Mouse (Mus musculus) cerebellum, adult 18-20 months (tissue): ENCODE measurements around the gene Nfatc2.
A peak's percentile ranks its signal among the peaks of the same experiment; 100 is the strongest.

ENCODE experiments used
- DNase-seq, 2 experiments: peaks; one replicate each; pipeline ENCODE4 v3.0.0; 2021

Gene Nfatc2

DNA sequence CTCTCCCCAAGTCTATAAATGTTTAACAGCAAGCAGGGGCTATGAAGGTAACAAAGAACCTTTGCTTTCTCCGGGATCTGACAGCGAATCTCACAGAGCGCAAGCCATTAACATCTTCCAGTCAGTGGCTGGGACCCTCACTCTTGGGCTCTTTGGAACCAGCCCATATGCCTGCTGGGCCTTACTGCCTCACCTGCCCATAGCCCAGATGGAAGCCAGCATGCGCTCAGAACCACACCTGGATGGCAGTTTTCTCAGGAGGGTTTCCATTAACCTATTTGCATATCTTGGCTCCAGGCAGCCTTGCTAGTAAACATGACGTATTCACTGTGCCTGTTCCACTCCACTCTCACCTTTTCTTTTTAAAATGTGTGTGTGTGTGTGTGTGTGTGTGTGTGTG lies 25.6 kb downstream of the Nfatc2 start:
- no peak for DNase-seq

DNA sequence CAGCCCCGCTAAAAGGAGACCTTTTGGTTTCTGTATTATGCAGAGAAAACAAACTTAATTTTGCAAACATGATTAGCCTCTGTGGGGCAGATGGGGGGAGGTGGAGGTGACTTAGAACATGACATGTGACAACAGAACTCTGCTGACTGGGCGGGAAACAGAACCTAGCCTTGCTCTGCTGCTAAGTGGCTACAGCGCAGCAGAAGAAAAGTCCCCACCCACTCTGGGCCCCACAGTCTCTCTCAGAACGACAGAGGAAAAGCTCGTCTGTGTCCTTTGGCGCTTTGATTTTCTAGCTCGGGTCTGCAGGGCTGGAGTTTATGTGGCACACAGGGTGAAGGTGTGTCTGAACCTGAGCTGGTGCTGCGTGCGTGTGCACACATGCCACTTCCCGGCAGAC lies 26.5 kb downstream of the Nfatc2 start:
- DNase-seq: no peak

DNA sequence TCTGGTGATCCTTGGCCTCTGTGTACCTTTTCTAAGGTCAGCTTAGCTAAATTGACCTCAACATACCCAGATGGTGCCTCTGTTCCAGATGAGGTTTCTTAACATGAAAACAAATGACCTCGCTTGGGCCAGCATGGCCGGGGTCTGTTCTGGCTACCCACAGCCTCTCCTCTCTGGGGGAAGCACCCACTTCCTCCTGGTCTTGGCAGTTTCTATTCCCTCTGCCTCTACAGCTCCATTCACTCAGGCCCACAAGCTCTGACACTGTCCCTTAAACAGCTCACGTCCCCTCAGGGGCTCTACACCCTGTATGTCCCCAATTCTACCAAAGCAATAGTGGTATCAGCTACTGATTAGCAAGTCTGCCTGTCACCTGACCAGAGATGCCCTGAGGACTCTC lies 27.6 kb downstream of the Nfatc2 start:
- DNase-seq: no peak

DNA sequence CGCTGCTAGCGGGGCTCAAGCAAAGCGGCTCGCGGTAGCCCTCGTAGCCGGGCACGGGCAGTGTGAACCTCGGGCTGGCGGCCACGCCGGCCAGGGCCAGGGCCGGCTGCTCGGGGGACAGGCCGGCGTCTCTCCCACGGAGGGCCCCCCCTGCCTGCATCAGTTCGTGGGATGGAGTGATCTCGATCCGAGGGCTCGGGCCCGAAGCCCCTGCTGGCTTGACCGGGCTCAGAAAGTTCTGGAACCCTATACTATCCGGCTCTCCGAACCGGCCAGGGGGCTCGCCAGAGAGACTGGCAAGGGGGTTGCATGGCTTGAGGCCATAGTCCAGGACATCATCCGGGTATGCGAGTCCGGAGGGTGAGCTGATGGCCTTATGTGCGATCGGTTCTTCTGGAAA lies 30.2 kb downstream of the Nfatc2 start:
- no peak for DNase-seq

- no peak for DNase-seq
Measured at GRCm38 (mm10) chr2:168565538-168566253, 35.8 kb downstream of the Nfatc2 start.

DNA sequence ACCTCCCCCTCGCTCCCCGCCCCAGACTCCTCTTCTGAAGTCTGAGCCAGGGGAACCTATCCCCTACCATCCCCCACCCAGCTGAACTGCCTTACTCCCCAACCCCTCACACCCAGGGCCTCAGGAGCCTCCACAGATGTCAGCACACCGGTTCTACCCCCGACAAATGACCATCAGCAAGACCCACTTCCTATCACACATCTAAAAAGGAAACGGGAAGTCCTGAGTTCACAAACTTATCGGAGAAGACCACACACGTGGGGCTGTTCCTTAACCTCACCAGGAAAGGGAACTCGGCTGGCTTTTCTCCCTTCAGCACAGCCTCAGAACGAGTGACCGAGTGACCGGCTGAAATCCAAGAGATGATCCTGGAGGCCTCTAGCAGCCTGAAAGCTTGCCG lies 38.3 kb downstream of the Nfatc2 start:
- no peak for DNase-seq

DNA sequence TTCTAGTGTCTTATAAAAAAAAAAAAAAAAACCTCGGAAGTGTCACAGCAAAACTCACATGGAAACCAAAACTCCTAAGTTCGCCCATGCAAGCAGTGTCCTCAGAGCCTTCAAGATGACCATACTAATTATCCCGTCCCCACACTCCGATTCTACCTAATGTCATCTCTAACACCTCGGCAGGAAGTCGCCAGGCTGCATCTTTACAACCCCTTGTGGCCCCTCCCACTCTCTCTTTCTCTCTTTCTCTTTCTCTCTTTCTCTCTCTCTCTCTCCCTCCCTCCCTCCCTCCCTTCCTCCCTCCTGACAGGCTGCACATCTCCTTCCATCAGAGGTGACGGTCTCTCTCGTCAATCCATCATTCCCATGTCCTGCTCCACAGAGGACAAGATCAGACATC lies 44.4 kb downstream of the Nfatc2 start:
- DNase-seq: no peak

DNA sequence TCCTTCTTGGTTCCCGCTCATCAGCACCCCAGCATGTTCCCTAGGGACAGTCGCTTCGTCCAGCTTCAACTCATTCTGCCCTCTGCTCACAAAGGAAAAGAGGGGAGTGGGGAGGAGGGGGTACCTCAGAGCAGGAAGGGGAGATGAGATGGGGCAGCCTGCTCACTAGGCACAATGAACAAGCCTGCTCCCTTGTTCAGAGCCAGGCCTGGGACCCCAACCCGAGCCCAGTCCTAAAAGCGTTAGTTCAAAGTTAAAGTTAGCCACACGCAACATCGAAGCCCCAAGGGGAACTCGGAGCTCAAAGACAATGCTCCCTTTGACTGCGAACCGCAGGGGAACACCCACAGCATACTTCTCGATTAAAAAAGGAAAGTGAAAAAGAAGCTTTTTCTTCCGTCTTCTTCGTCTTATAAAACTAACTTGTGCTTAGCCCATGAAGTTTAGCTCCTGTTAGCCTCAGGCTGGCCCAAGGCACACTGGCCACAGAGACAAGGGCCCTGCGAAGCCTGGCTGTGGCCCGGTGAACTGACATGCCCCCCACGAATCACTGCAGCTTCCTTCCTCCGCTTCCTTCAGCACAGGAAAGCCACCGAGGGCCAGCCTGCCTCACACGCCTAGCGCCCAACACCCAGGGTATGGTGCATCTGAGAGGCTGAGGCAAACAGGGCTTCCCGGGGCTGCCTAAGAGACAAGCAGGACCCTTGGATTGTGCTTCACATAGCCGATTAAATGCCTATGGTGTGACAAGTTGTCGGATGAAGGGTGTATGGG lies 45.4 kb downstream of the Nfatc2 start:
- DNase-seq: no peak

- no peak for DNase-seq
Measured at GRCm38 (mm10) chr2:168553541-168553961, 47.9 kb downstream of the Nfatc2 start.

DNA sequence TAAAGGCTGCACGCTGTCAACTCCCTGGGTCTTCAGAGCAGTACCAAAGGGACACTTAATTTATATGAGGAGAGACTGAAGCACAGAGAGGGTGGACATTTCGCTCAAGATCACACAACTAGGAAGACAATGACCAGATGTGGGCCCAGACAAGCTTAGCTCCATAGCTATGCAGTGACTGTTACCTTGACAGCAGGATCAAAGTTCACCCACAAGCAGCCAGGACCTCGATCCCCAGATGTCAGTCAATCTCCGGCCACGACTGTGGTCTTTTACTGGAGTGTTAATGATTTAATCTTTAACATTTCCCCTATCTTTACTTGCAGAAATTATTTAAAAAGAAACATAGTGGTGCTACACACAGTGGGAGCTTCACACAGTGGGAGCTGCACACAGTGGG lies 49.1 kb downstream of the Nfatc2 start:
- no peak for DNase-seq

- DNase-seq: no peak
Measured at GRCm38 (mm10) chr2:168551218-168551617, 50.2 kb downstream of the Nfatc2 start.

- no peak for DNase-seq
Measured at GRCm38 (mm10) chr2:168549326-168549725, 52.1 kb downstream of the Nfatc2 start.

DNA sequence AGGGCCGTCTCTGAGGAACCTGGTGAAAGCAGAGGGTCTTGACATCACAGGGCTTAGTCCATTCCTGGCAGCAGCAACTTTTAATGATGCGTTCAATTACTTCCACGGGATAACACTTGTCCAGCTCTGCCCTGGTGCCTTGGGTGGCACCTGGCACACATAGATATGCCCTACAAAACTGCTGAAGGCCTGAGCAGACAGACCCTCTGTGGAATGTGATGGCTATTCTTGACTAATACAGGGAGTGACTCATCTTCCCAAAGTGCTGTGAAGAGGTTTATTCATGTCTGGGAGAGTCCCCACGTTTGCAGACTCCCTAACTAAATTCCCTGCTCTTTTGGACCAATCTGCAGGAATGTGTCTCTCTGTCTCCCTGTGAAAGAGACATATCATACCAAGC lies 53.4 kb downstream of the Nfatc2 start:
- no peak for DNase-seq

DNA sequence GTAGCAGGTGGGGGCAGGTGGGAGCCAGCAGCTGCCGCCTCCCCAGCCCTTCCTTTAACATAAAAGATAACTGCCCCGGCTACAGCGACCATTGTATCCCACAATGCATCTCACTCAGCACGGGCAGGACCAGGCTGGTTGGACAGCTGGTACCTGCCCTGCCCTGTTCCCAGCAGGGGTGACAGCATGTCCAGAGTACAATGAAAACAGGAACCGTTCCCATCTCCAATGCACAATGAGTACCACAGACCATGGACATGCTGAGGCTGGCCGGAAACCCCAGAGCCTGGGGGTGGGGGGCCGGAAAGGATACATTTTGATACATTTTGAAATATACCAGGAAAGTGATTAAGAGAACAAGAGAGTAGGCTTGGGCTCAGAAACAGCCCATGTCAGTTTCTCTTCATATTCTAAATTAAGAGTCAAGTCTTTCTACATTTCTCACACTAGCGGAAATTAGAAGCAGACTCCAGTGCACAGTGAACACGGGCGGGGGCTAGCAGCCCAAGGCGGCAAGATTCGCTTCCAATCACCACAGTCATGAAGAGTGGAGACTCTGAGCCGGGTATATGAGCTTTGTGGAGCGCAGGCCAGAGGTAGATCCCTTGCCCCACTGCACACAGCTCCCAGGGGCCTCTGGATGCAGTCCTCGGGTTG lies 55.4 kb downstream of the Nfatc2 start:
- DNase-seq: peak; percentile 55 to 56

- no peak for DNase-seq
Measured at GRCm38 (mm10) chr2:168544102-168544501, 57.4 kb downstream of the Nfatc2 start.

GRCm38 (mm10) chr2:168543026-168543425 lies 58.4 kb downstream of the Nfatc2 start:
- no peak for DNase-seq

GRCm38 (mm10) chr2:168541223-168541622 lies 60.2 kb downstream of the Nfatc2 start:
- no peak for DNase-seq

GRCm38 (mm10) chr2:168539594-168540222 lies 61.7 kb downstream of the Nfatc2 start:
- no peak for DNase-seq

DNA sequence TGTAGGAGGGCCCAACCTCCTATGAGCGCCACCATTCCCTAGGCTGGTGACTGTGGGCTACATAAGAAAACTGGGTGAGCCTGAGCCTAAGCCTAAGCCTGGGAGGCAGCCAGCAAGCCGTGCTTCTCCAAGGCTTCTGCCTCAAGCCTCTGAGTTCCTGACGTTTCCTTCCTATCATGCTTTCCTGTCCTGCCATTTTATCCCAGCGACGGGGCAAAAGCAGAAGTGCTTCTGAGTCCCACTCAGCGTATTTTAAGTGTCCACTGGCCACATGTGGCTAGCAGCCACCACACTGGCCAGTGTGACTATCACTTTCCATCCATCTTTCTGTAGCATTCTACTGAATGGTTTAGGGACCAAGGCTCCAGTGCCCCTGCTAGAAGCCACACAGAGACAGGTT lies 62.4 kb downstream of the Nfatc2 start:
- DNase-seq: no peak

DNA sequence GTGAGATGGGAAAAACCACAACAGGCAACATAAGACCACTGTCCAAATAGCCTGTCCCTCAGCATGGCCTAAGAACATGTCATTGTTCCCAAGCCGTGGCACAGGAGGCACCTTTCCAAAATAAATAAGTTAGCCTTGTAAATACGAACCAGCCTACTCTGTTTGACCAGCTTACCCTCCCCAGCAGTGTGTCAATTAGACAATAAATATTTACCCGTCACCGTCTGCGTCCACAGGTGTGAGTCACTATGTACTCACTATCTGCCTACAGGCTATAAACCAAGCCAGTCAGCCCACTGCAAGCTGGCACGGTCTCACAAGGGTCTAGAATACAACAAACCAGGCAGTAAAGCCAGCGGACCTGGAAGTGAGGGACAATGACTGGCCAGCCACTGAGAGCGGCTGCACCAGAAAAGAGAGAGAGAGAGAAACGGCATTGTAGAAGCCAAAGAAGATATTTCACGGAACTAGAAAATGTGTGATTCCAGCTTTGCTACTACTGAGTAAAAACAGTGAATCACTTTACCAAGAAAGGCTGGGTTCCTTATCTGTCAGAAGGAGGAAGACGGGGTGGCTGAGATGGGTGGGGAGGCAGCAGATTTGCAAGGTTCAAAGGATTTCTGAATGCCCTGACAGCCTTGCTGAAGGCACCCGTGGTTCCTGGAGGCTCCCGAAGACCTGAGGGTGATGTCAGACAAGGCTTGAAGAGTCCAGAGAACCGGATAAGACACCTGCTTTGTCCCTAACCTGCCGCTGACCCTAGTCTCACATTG lies 69.2 kb downstream of the Nfatc2 start:
- no peak for DNase-seq

DNA sequence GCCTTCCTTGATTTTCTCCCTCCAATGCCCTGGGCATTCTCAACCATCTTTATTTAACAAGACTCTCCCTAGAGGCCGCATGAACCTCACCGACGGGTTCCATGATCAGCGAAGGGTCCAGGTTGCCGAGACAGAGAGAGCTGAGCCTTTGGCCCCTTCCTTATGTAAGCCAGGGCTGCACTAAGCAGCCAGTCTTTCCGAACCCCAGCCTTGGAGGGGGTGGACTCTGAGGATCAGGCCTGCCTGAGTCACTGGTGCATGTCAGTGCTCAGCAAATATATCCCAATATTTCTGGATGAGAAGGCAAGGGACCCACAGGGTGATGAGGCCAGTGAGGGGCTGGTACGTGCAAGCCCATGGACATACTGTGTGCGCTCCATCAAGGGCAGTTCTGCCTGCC lies 72.9 kb downstream of the Nfatc2 start:
- DNase-seq: no peak

GRCm38 (mm10) chr2:168527430-168527792 lies 74.0 kb downstream of the Nfatc2 start:
- DNase-seq: no peak
